Mouse (Mus musculus): Measurements from ENCODE around the gene Nr1d2.

- TF ChIP-seq USF1 (IDR thresholded peaks at IDR 0.05; ENCODE audit: low read depth), result no peak
- no peak for TF ChIP-seq POLR2A (IDR thresholded peaks at IDR 0.05; ENCODE audit: insufficient read length, low read depth)
- no peak for TF ChIP-seq POLR2AphosphoS2 (IDR thresholded peaks at IDR 0.05; ENCODE audit: insufficient read length, low read depth)
- no peak for TF ChIP-seq MAX (IDR thresholded peaks at IDR 0.05; ENCODE audit: low read depth)
These were observed 22.3 kb upstream of the Nr1d2 start for GRCm38 (mm10) chr14:18261203-18261602.

Data from myocyte (in vitro differentiated cells).